Mouse (Mus musculus) C2C12 (cell line): ENCODE results near the gene Zfp462. TPM values are rescaled to one million over a fixed set of nuclear protein-coding genes. Genes with fewer than 3 reads are reported as not detected.

Experiments used
- H3K27me3 ChIP-seq: one replicate; pipeline ENCODE4 v1.6.1; 2011; ENCODE audit not compliant: control insufficient read depth, insufficient read depth, insufficient read length
- H3K36me3 ChIP-seq: one replicate; pipeline ENCODE4 v1.6.1; 2011; ENCODE audit not compliant: control insufficient read depth, insufficient read depth
- H3K4me3 ChIP-seq: one replicate; pipeline ENCODE4 v1.5.1; 2011; ENCODE audit warnings: mild to moderate bottlenecking, control low read depth; ENCODE audit not compliant: poor library complexity, insufficient read depth, severe bottlenecking
- H3K79me2 ChIP-seq: one replicate; pipeline ENCODE4 v1.6.1; 2011; ENCODE audit not compliant: control insufficient read depth, insufficient read depth
- H3K79me3 ChIP-seq: one replicate; pipeline ENCODE4 v1.6.1; 2011; ENCODE audit warnings: low read depth, control low read depth
- H3ac ChIP-seq: one replicate; pipeline ENCODE3; 2011; ENCODE audit warnings: low read depth; ENCODE audit not compliant: control insufficient read depth, insufficient read length
- CEBPB ChIP-seq: IDR thresholded peaks from one replicate; pipeline ENCODE4 v1.6.1; 2011; ENCODE audit warnings: low read depth, mild to moderate bottlenecking, control low read depth, moderate library complexity
- CTCF ChIP-seq: IDR thresholded peaks from one replicate; pipeline ENCODE4 v1.5.1; 2011; ENCODE audit not compliant: control insufficient read depth, insufficient read depth, insufficient read length
- FOSL1 ChIP-seq: IDR thresholded peaks from one replicate; pipeline ENCODE4 v1.8.0; 2011; ENCODE audit warnings: mild to moderate bottlenecking, low read length; ENCODE audit not compliant: poor library complexity, insufficient read depth, severe bottlenecking
- MAX ChIP-seq: IDR thresholded peaks from one replicate; pipeline ENCODE4 v1.6.1; 2011; ENCODE audit warnings: mild to moderate bottlenecking, control low read depth
- MYOD1 ChIP-seq: IDR thresholded peaks from one replicate; pipeline ENCODE4 v1.6.1; 2011; ENCODE audit warnings: low read depth; ENCODE audit not compliant: control insufficient read depth, insufficient read length
- MYOG ChIP-seq: IDR thresholded peaks from one replicate; pipeline ENCODE4 v1.6.1; 2011; ENCODE audit not compliant: control insufficient read depth, insufficient read length; ENCODE audit errors: extremely low read depth
- USF1 ChIP-seq: IDR thresholded peaks from one replicate; pipeline ENCODE4 v1.6.1; 2011; ENCODE audit warnings: low read depth, mild to moderate bottlenecking, control low read depth, moderate library complexity
- polyA plus RNA-seq: library from polyadenylated mRNA; unstranded; fragments of >200 nt; fragmentation: generic; extraction: Trizol; gene quantifications from one replicate; pipeline ENCODE4 v1.2.1, GENCODE M21; 2012; ENCODE audit warnings: missing spikeins

Zfp462 gene
- polyA plus RNA-seq, 1 experiment: 6.3 TPM

GRCm38 (mm10) chr4:55040258-55040964 is 95.6 kb downstream of the Zfp462 start:
- H3K27me3 ChIP-seq: no peaks in the 10 kb centered on the region
- TF ChIP-seq USF1 (no peak), MYOG (no peak), FOSL1 (no peak), CTCF (no peak), MAX (no peak), CEBPB (no peak), MYOD1 (no peak)
- no peak overlapping the region for H3ac ChIP-seq
- no peaks in the 10 kb centered on the region for H3K79me2 ChIP-seq
- peaks cover 17% of the 10 kb centered on the region for H3K36me3 ChIP-seq
- no peak overlapping the region for H3K4me3 ChIP-seq
- no peaks in the 10 kb centered on the region for H3K79me3 ChIP-seq

GRCm38 (mm10) chr4:55041106-55041730 is 96.4 kb downstream of the Zfp462 start:
- no peak for TF ChIP-seq FOSL1
- Histone ChIP-seq H3K4me3 (no peak overlapping the region), H3K79me3 (no peaks in the 10 kb centered on the region), H3ac (no peak overlapping the region), H3K79me2 (no peaks in the 10 kb centered on the region), H3K36me3 (peaks cover 15% of the 10 kb centered on the region), H3K27me3 (no peaks in the 10 kb centered on the region)

GRCm38 (mm10) chr4:55042573-55042972 is 97.7 kb downstream of the Zfp462 start:
- no peak for TF ChIP-seq MYOD1
- no peak for TF ChIP-seq CTCF
- TF ChIP-seq MYOG: no peak
- TF ChIP-seq CEBPB: no peak
- no peak for TF ChIP-seq FOSL1
- TF ChIP-seq USF1: no peak
- no peak for TF ChIP-seq MAX
- Histone ChIP-seq H3K36me3 (peaks cover 10% of the 10 kb centered on the region), H3K27me3 (no peaks in the 10 kb centered on the region), H3K4me3 (no peak overlapping the region), H3K79me3 (no peaks in the 10 kb centered on the region), H3K79me2 (no peaks in the 10 kb centered on the region), H3ac (no peak overlapping the region)

GRCm38 (mm10) chr4:55047266-55047665 is 102.4 kb downstream of the Zfp462 start:
- H3K4me3 ChIP-seq: no peak overlapping the region
- no peaks in the 10 kb centered on the region for H3K79me2 ChIP-seq
- H3K36me3 ChIP-seq: peaks cover 15% of the 10 kb centered on the region
- no peaks in the 10 kb centered on the region for H3K27me3 ChIP-seq
- TF ChIP-seq CTCF (no peak), CEBPB (no peak)
- H3ac ChIP-seq: no peak overlapping the region
- H3K79me3 ChIP-seq: no peaks in the 10 kb centered on the region

GRCm38 (mm10) chr4:55049938-55050610 is 105.2 kb downstream of the Zfp462 start:
- Histone ChIP-seq H3K27me3 (no peaks in the 10 kb centered on the region), H3K4me3 (no peak overlapping the region), H3ac (no peak overlapping the region), H3K79me3 (no peaks in the 10 kb centered on the region), H3K79me2 (no peaks in the 10 kb centered on the region), H3K36me3 (peaks cover 38% of the 10 kb centered on the region)
- TF ChIP-seq USF1 (no peak), CEBPB (no peak), CTCF (no peak), FOSL1 (no peak), MAX (no peak), MYOD1 (no peak), MYOG (no peak)

- Histone ChIP-seq H3K79me2 (no peaks in the 10 kb centered on the region), H3K79me3 (no peaks in the 10 kb centered on the region), H3K36me3 (peaks cover 43% of the 10 kb centered on the region), H3K27me3 (no peaks in the 10 kb centered on the region), H3K4me3 (no peak overlapping the region), H3ac (no peak overlapping the region)
- no peak for TF ChIP-seq MAX
- TF ChIP-seq FOSL1: no peak
- TF ChIP-seq CTCF: no peak
- no peak for TF ChIP-seq MYOG
- no peak for TF ChIP-seq CEBPB
- TF ChIP-seq MYOD1: no peak
- TF ChIP-seq USF1: no peak
Observed at GRCm38 (mm10) chr4:55051345-55051744, 106.5 kb downstream of the Zfp462 start.
